Mouse (Mus musculus) brain, embryonic 14.5 days (tissue): ENCODE data around the gene Gm17078.

Source experiments
- CTCF ChIP-seq: fragments of 200-500 bp; IDR thresholded peaks from 2 replicates; pipeline ENCODE4 v1.5.1; 2012; ENCODE audit warnings: inconsistent platforms, mild to moderate bottlenecking, moderate library complexity, borderline replicate concordance; ENCODE audit not compliant: insufficient read depth, insufficient read length; ENCODE audit errors: extremely low read depth
- POLR2A ChIP-seq: fragments of 200-500 bp; IDR thresholded peaks from 2 replicates; pipeline ENCODE4 v1.6.1; 2012; ENCODE audit warnings: mild to moderate bottlenecking, inconsistent platforms, borderline replicate concordance; ENCODE audit not compliant: poor library complexity, insufficient read depth, insufficient read length, severe bottlenecking; ENCODE audit errors: extremely low read depth

- TF ChIP-seq POLR2A (no peak), CTCF (no peak)
Observed at GRCm38 (mm10) chr14:51611210-51611609, at the start of gene Gm17078.
